Mouse (Mus musculus) hindbrain, embryonic 10.5 days (tissue): ENCODE data around the gene Usp21. TPM values are rescaled to one million over a fixed set of nuclear protein-coding genes. Genes with fewer than 3 reads are reported as not detected.

Source experiments
- DNase-seq: peaks from one replicate; pipeline ENCODE4 v3.0.0-alpha.2; 2017; ENCODE audit warnings: low spot score
- H3K27ac ChIP-seq: fragments of 300-500 bp; sonication (generic); 2 replicates; pipeline ENCODE4 v1.5.1; 2016; ENCODE audit warnings: mild to moderate bottlenecking, moderate library complexity
- H3K27me3 ChIP-seq: fragments of 300-500 bp; sonication (generic); 2 replicates; pipeline ENCODE4 v1.6.1; 2016; ENCODE audit warnings: mild to moderate bottlenecking; ENCODE audit not compliant: poor library complexity, insufficient read depth, severe bottlenecking
- H3K36me3 ChIP-seq: fragments of 300-500 bp; sonication (generic); 2 replicates; pipeline ENCODE4 v1.6.1; 2016; ENCODE audit warnings: mild to moderate bottlenecking, moderate library complexity
- H3K4me1 ChIP-seq: fragments of 300-500 bp; sonication (generic); replicated peaks from 2 replicates; pipeline ENCODE4 v1.6.1; 2016; ENCODE audit warnings: mild to moderate bottlenecking
- H3K4me3 ChIP-seq: fragments of 300-500 bp; sonication (generic); 2 replicates; pipeline ENCODE4 v1.5.1; 2016; ENCODE audit warnings: mild to moderate bottlenecking, moderate library complexity
- H3K9me3 ChIP-seq: fragments of 300-500 bp; sonication (generic); 2 replicates; pipeline ENCODE4 v1.6.1; 2016; ENCODE audit warnings: mild to moderate bottlenecking, moderate library complexity
- WGBS: fragments of 180-500 bp; shearing (Covaris S2); methylation state at CpG from one replicate; pipeline ENCODE4 v1.1.7; 2016; 5-methylcytosine and 5-hydroxymethylcytosine counted together
- polyA plus RNA-seq: library from polyadenylated mRNA; unstranded; fragments of >200 nt; fragmentation: Nextera tagmentation; extraction: Ambion mirVana; gene quantifications from 2 replicates; pipeline ENCODE4 v1.2.1, GENCODE M21; 2016

Usp21 gene
- polyA plus RNA-seq, 1 experiment from 2014 or later = 111 TPM

GRCm38 (mm10) chr1:171240911-171241310 is 46.9 kb downstream of the Usp21 start:
- Histone ChIP-seq H3K27ac (no peak overlapping the region), H3K4me1 (peaks cover 5% of the 10 kb centered on the region), H3K36me3 (peaks cover 95% of the 10 kb centered on the region), H3K9me3 (no peaks in the 10 kb centered on the region), H3K27me3 (no peaks in the 10 kb centered on the region), H3K4me3 (no peak overlapping the region)
- 91% methylated on average over 10 of the region's 10 CpGs for WGBS
- DNase-seq = no peak

- no peaks in the 10 kb centered on the region for H3K9me3 ChIP-seq
- 79% methylated on average over 15 of the region's 15 CpGs for WGBS
- H3K27ac ChIP-seq = no peak overlapping the region
- no peak overlapping the region for H3K4me3 ChIP-seq
- H3K36me3 ChIP-seq = peaks cover 97% of the 10 kb centered on the region
- no peaks in the 10 kb centered on the region for H3K4me1 ChIP-seq
- no peaks in the 10 kb centered on the region for H3K27me3 ChIP-seq
- no peak for DNase-seq
Measured at GRCm38 (mm10) chr1:171239992-171240744, 47.6 kb downstream of the Usp21 start.

- no peaks in the 10 kb centered on the region for H3K27me3 ChIP-seq
- peak; percentile 59 for DNase-seq
- 77% methylated on average over 14 of the region's 14 CpGs for WGBS
- H3K36me3 ChIP-seq = peaks cover 100% of the 10 kb centered on the region
- no peak overlapping the region for H3K27ac ChIP-seq
- no peaks in the 10 kb centered on the region for H3K9me3 ChIP-seq
- no peak overlapping the region for H3K4me3 ChIP-seq
- H3K4me1 ChIP-seq = no peaks in the 10 kb centered on the region
Measured at GRCm38 (mm10) chr1:171238463-171238862, 49.3 kb downstream of the Usp21 start.

- H3K36me3 ChIP-seq = peaks cover 96% of the 10 kb centered on the region
- no peak overlapping the region for H3K4me3 ChIP-seq
- WGBS = 90% methylated on average over 6 of the region's 6 CpGs
Measured at GRCm38 (mm10) chr1:171237438-171237837, 50.4 kb downstream of the Usp21 start.

GRCm38 (mm10) chr1:171235791-171236190 is 52.0 kb downstream of the Usp21 start:
- Histone ChIP-seq H3K4me3 (no peak overlapping the region), H3K4me1 (peaks cover 3% of the 10 kb centered on the region; the same call in 1 of the 2 replicates), H3K27ac (no peak overlapping the region), H3K27me3 (no peaks in the 10 kb centered on the region), H3K36me3 (peaks cover 80% of the 10 kb centered on the region), H3K9me3 (no peaks in the 10 kb centered on the region)
- WGBS = 91% methylated on average over 4 of the region's 4 CpGs
- DNase-seq = no peak

More at GRCm38 (mm10) chr1:171237438-171237837, 50.4 kb downstream of the Usp21 start:
- H3K9me3 ChIP-seq = no peaks in the 10 kb centered on the region
- no peaks in the 10 kb centered on the region for H3K27me3 ChIP-seq
- H3K27ac ChIP-seq = no peak overlapping the region
- no peaks in the 10 kb centered on the region for H3K4me1 ChIP-seq
- no peak for DNase-seq

GRCm38 (mm10) chr1:171234538-171234937 is 53.3 kb downstream of the Usp21 start:
- H3K9me3 ChIP-seq = no peaks in the 10 kb centered on the region
- H3K36me3 ChIP-seq = peaks cover 67% of the 10 kb centered on the region
- DNase-seq = no peak
- no peaks in the 10 kb centered on the region for H3K27me3 ChIP-seq
- 95% methylated on average over 4 of the region's 4 CpGs for WGBS
- H3K27ac ChIP-seq = no peak overlapping the region
- H3K4me3 ChIP-seq = no peak overlapping the region
- peaks cover 15% of the 10 kb centered on the region for H3K4me1 ChIP-seq

- peaks cover 63% of the 10 kb centered on the region for H3K36me3 ChIP-seq
- H3K4me1 ChIP-seq = peaks cover 15% of the 10 kb centered on the region
- no peak within 1 kb of the TSS for H3K27ac ChIP-seq
- no peak for DNase-seq
- 94% methylated on average over 14 of the region's 14 CpGs for WGBS
- no peaks in the 10 kb centered on the region for H3K27me3 ChIP-seq
- no peaks in the 10 kb centered on the region for H3K9me3 ChIP-seq
- no peak within 1 kb of the TSS for H3K4me3 ChIP-seq
Measured at GRCm38 (mm10) chr1:171234126-171234525, 53.7 kb downstream of the Usp21 start, which contains the start of gene Fcer1g. Fcer1g (minus strand) TSS chr1:171234365.

- DNase-seq = no peak
- Histone ChIP-seq H3K27ac (no peak overlapping the region), H3K4me1 (peaks cover 15% of the 10 kb centered on the region), H3K9me3 (no peaks in the 10 kb centered on the region), H3K4me3 (no peak overlapping the region), H3K36me3 (peaks cover 52% of the 10 kb centered on the region), H3K27me3 (no peaks in the 10 kb centered on the region)
- 84% methylated on average over 12 of the region's 12 CpGs for WGBS
Measured at GRCm38 (mm10) chr1:171232800-171233730, 54.7 kb downstream of the Usp21 start.

- no peak for DNase-seq
- 87% methylated on average over 5 of the region's 5 CpGs for WGBS
Measured at GRCm38 (mm10) chr1:171232348-171232747, 55.4 kb downstream of the Usp21 start.

More at GRCm38 (mm10) chr1:171232348-171232747, 55.4 kb downstream of the Usp21 start:
- Histone ChIP-seq H3K4me3 (no peak overlapping the region), H3K27ac (no peak overlapping the region), H3K36me3 (peaks cover 45% of the 10 kb centered on the region), H3K9me3 (no peaks in the 10 kb centered on the region), H3K27me3 (no peaks in the 10 kb centered on the region), H3K4me1 (peaks cover 15% of the 10 kb centered on the region)

Other genes starting within 250 kb of the Usp21 start
- gene Fcgr3, start 223.1 kb downstream of the Usp21 start, polyA plus RNA-seq = 4.7 and 7.6 TPM in 2 replicates
- gene Cfap126, start 174.1 kb downstream of the Usp21 start, polyA plus RNA-seq = 5.4 and 13.0 TPM in 2 replicates
- gene Sdhc, start 137.4 kb downstream of the Usp21 start, polyA plus RNA-seq = 295 and 301 TPM in 2 replicates
- 1.3 and 1.6 TPM in 2 replicates for gene Mpz, start 137.3 kb downstream of the Usp21 start, polyA plus RNA-seq
- 19.9 and 32.8 TPM in 2 replicates for gene Pcp4l1, start 91.7 kb downstream of the Usp21 start, polyA plus RNA-seq
- 0.21 and 0.27 TPM in 2 replicates for gene Nr1i3, start 74.0 kb downstream of the Usp21 start, polyA plus RNA-seq
- gene Tomm40l, start 65.5 kb downstream of the Usp21 start, polyA plus RNA-seq = 33.1 and 36.2 TPM in 2 replicates
- gene Apoa2, start 62.9 kb downstream of the Usp21 start, polyA plus RNA-seq = 3.4 and 4.7 TPM in 2 replicates
- gene Fcer1g, start 53.6 kb downstream of the Usp21 start, polyA plus RNA-seq = 16.3 and 22.8 TPM in 2 replicates
- 10.4 and 13.0 TPM in 2 replicates for gene Adamts4, start 37.6 kb downstream of the Usp21 start, polyA plus RNA-seq
- 250 and 275 TPM in 2 replicates for gene Ndufs2, start 36.6 kb downstream of the Usp21 start, polyA plus RNA-seq
- gene B4galt3, start 17.7 kb downstream of the Usp21 start, polyA plus RNA-seq = 70.3 and 80.9 TPM in 2 replicates
- gene Ppox, start 6.8 kb downstream of the Usp21 start, polyA plus RNA-seq = 54.1 and 56.2 TPM in 2 replicates
- gene Ufc1, start 7.0 kb upstream of the Usp21 start, polyA plus RNA-seq = 105 and 111 TPM in 2 replicates
- gene Dedd, start 41.2 kb upstream of the Usp21 start, polyA plus RNA-seq = 46.2 and 48.4 TPM in 2 replicates
- 39.6 and 46.0 TPM in 2 replicates for gene Nit1, start 57.7 kb upstream of the Usp21 start, polyA plus RNA-seq
- gene Pfdn2, start 57.7 kb upstream of the Usp21 start, polyA plus RNA-seq = 130 and 147 TPM in 2 replicates
- gene Klhdc9, start 72.8 kb upstream of the Usp21 start, polyA plus RNA-seq = 2.1 and 2.5 TPM in 2 replicates
- 1.5 and 1.7 TPM in 2 replicates for gene Nectin4, start 82.1 kb upstream of the Usp21 start, polyA plus RNA-seq
- 0.82 and 0.98 TPM in 2 replicates for gene Arhgap30, start 101.0 kb upstream of the Usp21 start, polyA plus RNA-seq
- gene Usf1, start 123.3 kb upstream of the Usp21 start, polyA plus RNA-seq = 143 and 159 TPM in 2 replicates
- 9.7 and 10.1 TPM in 2 replicates for gene Tstd1, start 130.9 kb upstream of the Usp21 start, polyA plus RNA-seq
- 22.2 and 28.7 TPM in 2 replicates for gene F11r, start 149.5 kb upstream of the Usp21 start, polyA plus RNA-seq
- gene Alyref2, start 215.5 kb upstream of the Usp21 start, polyA plus RNA-seq = 11.2 and 13.3 TPM in 2 replicates
- gene Itln1, start 247.3 kb upstream of the Usp21 start, polyA plus RNA-seq = not detected in 2 replicates